Mouse (Mus musculus) megakaryocyte, embryonic 14.5 days (primary cell): Measurements from ENCODE around the gene Krt222.

Experiments used
- FLI1 ChIP-seq: IDR thresholded peaks from 2 replicates; pipeline ENCODE4 v1.6.1; 2012; ENCODE audit warnings: low read length, inconsistent platforms, mixed read lengths
- GATA1 ChIP-seq: IDR thresholded peaks from 3 replicates; pipeline ENCODE4 v1.6.1; 2012; ENCODE audit warnings: mixed read lengths, low read length, inconsistent platforms, borderline replicate concordance

DNA sequence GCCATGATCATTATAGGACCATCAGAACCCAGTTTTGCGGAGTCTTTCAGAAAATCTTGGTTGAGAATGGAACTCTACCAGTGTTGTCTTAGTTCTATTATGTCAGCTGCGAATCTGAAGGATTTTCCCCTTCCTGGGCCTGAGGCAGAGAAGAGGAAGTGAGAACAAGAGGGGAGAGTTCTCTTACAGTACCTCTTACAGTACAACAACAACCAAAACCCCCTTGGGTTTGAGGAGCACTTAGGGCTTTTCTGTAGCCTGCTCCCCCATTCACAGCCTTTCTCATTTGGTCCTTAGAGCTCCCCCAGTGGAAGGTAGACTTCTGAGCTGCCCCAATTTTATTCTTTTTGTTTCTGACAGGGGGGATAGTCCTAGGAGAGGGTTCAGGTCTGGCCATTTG, 57.0 kb downstream of the Krt222 start:
- TF ChIP-seq GATA1 = no peak
- no peak for TF ChIP-seq FLI1
